8 mouse cellular contexts compared by ENCODE assay signal in the genomic region with DNA sequence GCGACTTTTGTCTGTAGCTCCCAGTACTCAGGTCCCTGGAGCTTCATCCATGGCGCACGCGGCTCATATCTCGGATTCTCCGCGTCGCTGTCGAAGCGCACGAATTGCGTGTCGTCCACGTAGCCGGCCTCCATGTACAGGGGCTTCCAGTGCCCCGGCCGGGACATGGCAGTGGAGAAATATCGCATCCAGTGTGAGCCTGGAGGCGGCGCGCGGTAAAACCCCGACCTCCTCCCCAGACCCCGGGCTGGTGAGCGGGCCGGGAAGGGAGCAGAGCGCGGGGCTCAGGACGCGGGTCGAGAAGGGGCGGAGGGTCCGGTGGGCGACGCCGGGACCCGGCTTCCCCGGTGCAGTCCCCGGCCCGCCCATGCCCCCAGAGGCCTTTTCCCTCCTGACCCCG. TPM values are rescaled to one million over a fixed set of nuclear protein-coding genes. Genes with fewer than 3 reads are reported as not detected.
DNase-seq lines count a peak whose midpoint lies in the region; ATAC-seq and TF ChIP-seq lines count a peak whose summit lies in the region.

No protein-coding gene starts in this region.

- no peak overlapping the region for H3K9ac ChIP-seq in intestine, embryonic 15.5 days

- no peak for TF ChIP-seq POLR2A in myocyte (IDR thresholded peaks at IDR 0.05; ENCODE audit: insufficient read length, low read depth)

- peaks cover 11% of the 10 kb centered on the region for H3K4me1 ChIP-seq in embryonic facial prominence, embryonic 10.5 days
- H3K4me1 ChIP-seq in intestine, embryonic 15.5 days (replicated peaks) = peaks cover 10% of the 10 kb centered on the region; the same call in 1 of the 2 replicates

- H3K79me2 ChIP-seq in myocyte (ENCODE audit: control insufficient read depth, insufficient read depth) = no peaks in the 10 kb centered on the region

- no peak overlapping the region for H3ac ChIP-seq in myocyte (ENCODE audit: control insufficient read depth, insufficient read length)

- peak overlapping the region; percentile 65 for H3K4me2 ChIP-seq in intestine, embryonic 15.5 days (replicated peaks)
- peak overlapping the region; percentile 62 for H3K4me2 ChIP-seq in myocyte (ENCODE audit: low read depth)

- TF ChIP-seq CTCF in layer of hippocampus, adult 2 months (conservative IDR thresholded peaks at IDR 0.05) = no peak

- H3K27ac ChIP-seq in layer of hippocampus, adult 2 months = no peak overlapping the region
- no peak overlapping the region for H3K27ac ChIP-seq in embryonic facial prominence, embryonic 10.5 days (replicated peaks)
- no peak overlapping the region for H3K27ac ChIP-seq in intestine, embryonic 15.5 days

- no peaks in the 10 kb centered on the region for H3K9me3 ChIP-seq in embryonic facial prominence, embryonic 10.5 days
- H3K9me3 ChIP-seq in intestine, embryonic 15.5 days = no peaks in the 10 kb centered on the region

- peak; percentile 51; the same call in 1 of the 2 replicates for ATAC-seq in intestine, embryonic 15.5 days

- WGBS in embryonic facial prominence, embryonic 10.5 days = under 1% methylated on average over 41 of the region's 41 CpGs
- WGBS in intestine, embryonic 15.5 days = 2% methylated on average over 41 of the region's 41 CpGs

- no peaks in the 10 kb centered on the region for H3K36me3 ChIP-seq in embryonic facial prominence, embryonic 10.5 days (replicated peaks)
- H3K36me3 ChIP-seq in intestine, embryonic 15.5 days = no peaks in the 10 kb centered on the region
- no peaks in the 10 kb centered on the region for H3K36me3 ChIP-seq in myocyte (ENCODE audit: control insufficient read depth, insufficient read depth)

- H3K27me3 ChIP-seq in embryonic facial prominence, embryonic 10.5 days (replicated peaks; ENCODE audit: low read depth, poor library complexity, severe bottlenecking) = peaks cover 95% of the 10 kb centered on the region
- H3K27me3 ChIP-seq in intestine, embryonic 15.5 days (replicated peaks) = peaks cover 43% of the 10 kb centered on the region
- H3K27me3 ChIP-seq in myocyte (ENCODE audit: control insufficient read depth, insufficient read depth, insufficient read length) = peaks cover 11% of the 10 kb centered on the region

- no peak for DNase-seq in layer of hippocampus, adult 2 months (ENCODE audit: low spot score in 2 of 2)
- no peak for DNase-seq in layer of hippocampus, adult 11-12 months (ENCODE audit: low spot score)
- DNase-seq in embryonic facial prominence, embryonic 10.5 days (ENCODE audit: low spot score) = peak; percentile 47
- DNase-seq in urinary bladder, postnatal 10 days (ENCODE audit: low spot score) = no peak
- DNase-seq in frontal cortex, postnatal 10 days (ENCODE audit: low spot score in 2 of 2) = no peak
- DNase-seq in left cerebral cortex, adult 18-20 months (ENCODE audit: low spot score in 2 of 2) = no peak

- peak overlapping the region; percentile 47 for H3K4me3 ChIP-seq in layer of hippocampus, adult 2 months
- H3K4me3 ChIP-seq in embryonic facial prominence, embryonic 10.5 days = peak overlapping the region; percentile 53
- peak overlapping the region; percentile 34 for H3K4me3 ChIP-seq in intestine, embryonic 15.5 days (replicated peaks)
- no peak overlapping the region for H3K4me3 ChIP-seq in myocyte

TF ChIP-seq in myocyte, 11 proteins besides CTCF, POLR2A, EP300 and RAD21:
- TF ChIP-seq POLR2AphosphoS2 (IDR thresholded peaks at IDR 0.05; ENCODE audit: insufficient read length, low read depth) = no peak
- TF ChIP-seq USF1 (IDR thresholded peaks at IDR 0.05; ENCODE audit: low read depth) = no peak
- no peak for TF ChIP-seq REST (IDR thresholded peaks at IDR 0.05; ENCODE audit: insufficient read depth, insufficient read length)
- TF ChIP-seq E2F4 (IDR thresholded peaks at IDR 0.05; ENCODE audit: insufficient read depth) = no peak
- no peak for TF ChIP-seq TCF3 (IDR thresholded peaks at IDR 0.05; ENCODE audit: insufficient read length, low read depth)
- no peak for TF ChIP-seq SRF (IDR thresholded peaks at IDR 0.05; ENCODE audit: control insufficient read depth, insufficient read length, low read depth)
- no peak for TF ChIP-seq MYOD1 (IDR thresholded peaks at IDR 0.05; ENCODE audit: control insufficient read depth in 1 of 3, insufficient read length in 2 of 3, low read depth in 2 of 3)
- TF ChIP-seq MAX (IDR thresholded peaks at IDR 0.05; ENCODE audit: low read depth) = no peak
- no peak for TF ChIP-seq CEBPB (IDR thresholded peaks at IDR 0.05; ENCODE audit: insufficient read depth, poor library complexity, severe bottlenecking)
- no peak for TF ChIP-seq MYOG (IDR thresholded peaks at IDR 0.05; ENCODE audit: control insufficient read depth in 1 of 3, insufficient read depth in 1 of 3, insufficient read length in 2 of 3, low read depth in 2 of 3)
- TF ChIP-seq TCF12 (IDR thresholded peaks at IDR 0.05; ENCODE audit: insufficient read depth, poor library complexity, severe bottlenecking) = no peak

RNA-seq across cellular contexts. Expression of a gene that starts 15.8 kb away (rescaled TPM):
- total RNA-seq in layer of hippocampus, adult 2 months (2021) = not detected
- polyA plus RNA-seq in embryonic facial prominence, embryonic 10.5 days (2016; fragmentation: Nextera tagmentation; extraction: Ambion mirVana) = not detected in 2 replicates
- 24.3 and 30.1 TPM in 2 replicates for polyA plus RNA-seq in intestine, embryonic 15.5 days (2015; fragmentation: Nextera tagmentation; extraction: Ambion mirVana)
- polyA plus RNA-seq in myocyte (2012; fragmentation: generic; extraction: Trizol) = not detected
- total RNA-seq in left cerebral cortex, adult 18-20 months (2021) = under 1 TPM in 1 of 2 experiments, not detected in 1; 0.37 TPM

RNA-seq across cellular contexts. Expression of a gene that starts 37.5 kb away (rescaled TPM):
- total RNA-seq in layer of hippocampus, adult 2 months (2021) = not detected
- polyA plus RNA-seq in embryonic facial prominence, embryonic 10.5 days (2016; fragmentation: Nextera tagmentation; extraction: Ambion mirVana) = 0.11 TPM in 1 of 2 replicates, not detected in the other
- 1.2 and 2.2 TPM in 2 replicates for polyA plus RNA-seq in intestine, embryonic 15.5 days (2015; fragmentation: Nextera tagmentation; extraction: Ambion mirVana)
- not detected for polyA plus RNA-seq in myocyte (2012; fragmentation: generic; extraction: Trizol)
- not detected for total RNA-seq in left cerebral cortex, adult 18-20 months (2021)

RNA-seq across cellular contexts. Expression of a gene that starts 52.0 kb away (rescaled TPM):
- total RNA-seq in layer of hippocampus, adult 2 months (2021) = 10 to 100 TPM; 43.6 to 44.1 TPM
- 86.2 and 95.7 TPM in 2 replicates for polyA plus RNA-seq in embryonic facial prominence, embryonic 10.5 days (2016; fragmentation: Nextera tagmentation; extraction: Ambion mirVana)
- polyA plus RNA-seq in intestine, embryonic 15.5 days (2015; fragmentation: Nextera tagmentation; extraction: Ambion mirVana) = 124 and 141 TPM in 2 replicates
- 59.2 TPM for polyA plus RNA-seq in myocyte (2012; fragmentation: generic; extraction: Trizol)
- 10 to 100 TPM; 39.3 to 43.6 TPM for total RNA-seq in left cerebral cortex, adult 18-20 months (2021)

Comparison
In these comparisons a context has a peak if more than half of its experiments do, and no peak if none do; other contexts are left out.
1. RNA of a gene that starts 15.8 kb away (polyA plus RNA-seq): 24.3 to 30.1 TPM in intestine, embryonic 15.5 days; not detected in embryonic facial prominence, embryonic 10.5 days and not detected in myocyte (single experiment); every median in the first group is over 10 times any median in the second.